Mouse (Mus musculus): Measurements from ENCODE around the gene Chmp5.

Gene Chmp5

GRCm38 (mm10) chr4:40948160-40948708, at the start of gene Chmp5, which contains the start of gene Bag1:
Gene Chmp5, plus strand, starts transcription at chr4:40948407.
Gene Bag1, minus strand, starts transcription at chr4:40948294.
- ChIA-PET POLR2A (interaction anchor here in 3 of 4 experiments (0.6 to 2.5 kb wide), 99 partner anchors 8 to 806 kb away, joined by 3 to 56 read pairs (median 4); partner anchors contain the start of genes B4galt1 (in 3 of the 3), Dnaja1 (in 2 of the 3), Nfx1 (in 2 of the 3) and Aco1 (in 1 of the 3)), CTCF (interaction anchor here in 3 of 4 experiments (0.5 to 1.4 kb wide), 15 partner anchors 9 to 621 kb away, joined by 3 to 11 read pairs (median 4); partner anchors contain the start of genes B4galt1 (in 1 of the 3), Fam219a (in 1 of the 3), Nfx1 (in 1 of the 3) and Smu1 (in 1 of the 3))

- CTCF ChIA-PET = interaction anchor here in 1 of 4 experiments (0.7 kb wide), 1 partner anchor 26 kb away, joined by 3 read pairs; no protein-coding TSS in a partner anchor
- POLR2A ChIA-PET = interaction anchor here in 3 of 4 experiments (0.6 to 7.2 kb wide), 48 partner anchors 8 to 630 kb away, joined by 3 to 42 read pairs (median 4); partner anchors contain the start of genes B4galt1 (in 2 of the 3), Smu1 (in 1 of the 3) and Spink4 (in 1 of the 3)
These were observed 49.6 kb upstream of the Chmp5 start for GRCm38 (mm10) chr4:40898476-40899044.

GRCm38 (mm10) chr4:40899264-40899663, 48.9 kb upstream of the Chmp5 start:
- CTCF ChIA-PET = no interaction called here
- POLR2A ChIA-PET = interaction anchor here in 3 of 4 experiments (0.5 to 7.2 kb wide), 41 partner anchors 9 to 245 kb away, joined by 3 to 42 read pairs (median 5); partner anchors contain the start of genes B4galt1 (in 2 of the 3), Dnaja1 (in 1 of the 3) and Smu1 (in 1 of the 3)

GRCm38 (mm10) chr4:40900071-40900470, 48.1 kb upstream of the Chmp5 start:
- POLR2A ChIA-PET = interaction anchor here (0.5 to 7.2 kb wide), 24 partner anchors 8 to 632 kb away, joined by 3 to 42 read pairs (median 6); partner anchors contain the start of genes B4galt1 (in 2 of the 4), Dnaja1 (in 1 of the 4) and Ubap2 (in 1 of the 4)
- CTCF ChIA-PET = interaction anchor here in 1 of 4 experiments (1.3 kb wide), 1 partner anchor 48 kb away, joined by 3 read pairs; the partner anchor contains the start of genes Bag1 and Chmp5

GRCm38 (mm10) chr4:40900612-40901011, 47.6 kb upstream of the Chmp5 start:
- ChIA-PET CTCF (interaction anchor here in 1 of 4 experiments (1.3 kb wide), 1 partner anchor 48 kb away, joined by 3 read pairs; the partner anchor contains the start of genes Bag1 and Chmp5), POLR2A (interaction anchor here in 3 of 4 experiments (0.5 to 7.2 kb wide), 19 partner anchors 10 to 632 kb away, joined by 3 to 42 read pairs (median 5); partner anchors contain the start of genes B4galt1 (in 2 of the 3), Dnaja1 (in 1 of the 3) and Ubap2 (in 1 of the 3))

GRCm38 (mm10) chr4:40906298-40906697, 41.9 kb upstream of the Chmp5 start:
- POLR2A ChIA-PET = interaction anchor here in 2 of 4 experiments (0.9 to 3.0 kb wide), 8 partner anchors 9 to 133 kb away, joined by 3 to 7 read pairs (median 4); partner anchors contain the start of genes B4galt1 (in 1 of the 2), Bag1 (in 1 of the 2) and Chmp5 (in 1 of the 2)
- CTCF ChIA-PET = interaction anchor here in 2 of 4 experiments (1.4 to 5.3 kb wide), 2 partner anchors 132 kb away, joined by 9 to 30 read pairs; no protein-coding TSS in a partner anchor

GRCm38 (mm10) chr4:40908261-40908969, 39.8 kb upstream of the Chmp5 start:
- CTCF ChIA-PET = interaction anchor here in 3 of 4 experiments (0.5 to 5.3 kb wide), 14 partner anchors 34 to 138 kb away, joined by 3 to 30 read pairs (median 3); partner anchors contain the start of genes Bag1 (in 1 of the 3) and Chmp5 (in 1 of the 3)

GRCm38 (mm10) chr4:40914287-40914867, 33.8 kb upstream of the Chmp5 start:
- CTCF ChIA-PET = interaction anchor here in 2 of 4 experiments (0.7 to 1.8 kb wide), 3 partner anchors 8 to 248 kb away, joined by 3 to 10 read pairs (median 4); no protein-coding TSS in a partner anchor

More at GRCm38 (mm10) chr4:40908261-40908969, 39.8 kb upstream of the Chmp5 start:
- POLR2A ChIA-PET = interaction anchor here in 3 of 4 experiments (0.6 to 4.1 kb wide), 35 partner anchors 10 to 187 kb away, joined by 3 to 31 read pairs (median 4); partner anchors contain the start of genes B4galt1 (in 2 of the 3), Chmp5 (in 2 of the 3), Bag1 (in 1 of the 3) and Spink4 (in 1 of the 3)

GRCm38 (mm10) chr4:40915947-40916346, 32.3 kb upstream of the Chmp5 start:
- CTCF ChIA-PET = interaction anchor here in 1 of 4 experiments (0.6 to 1.8 kb wide), 3 partner anchors 22 to 143 kb away, joined by 3 to 10 read pairs (median 5); no protein-coding TSS in a partner anchor
- POLR2A ChIA-PET = interaction anchor here in 2 of 4 experiments (0.8 to 1.0 kb wide), 4 partner anchors 8 to 32 kb away, joined by 3 read pairs; partner anchors contain the start of genes Bag1 (in 1 of the 2) and Chmp5 (in 1 of the 2)

More at GRCm38 (mm10) chr4:40914287-40914867, 33.8 kb upstream of the Chmp5 start:
- POLR2A ChIA-PET = interaction anchor here in 2 of 4 experiments (0.9 to 1.6 kb wide), 3 partner anchors 9 to 140 kb away, joined by 3 read pairs; no protein-coding TSS in a partner anchor

GRCm38 (mm10) chr4:40916592-40917155, 31.5 kb upstream of the Chmp5 start:
- POLR2A ChIA-PET = interaction anchor here in 2 of 4 experiments (0.8 to 1.0 kb wide), 3 partner anchors 8 to 14 kb away, joined by 3 read pairs; no protein-coding TSS in a partner anchor

GRCm38 (mm10) chr4:40919785-40920184, 28.4 kb upstream of the Chmp5 start, which contains the start of gene Spink4:
Gene Spink4, plus strand, starts transcription at chr4:40920052.
- ChIA-PET CTCF (interaction anchor here in 2 of 4 experiments (0.6 to 1.0 kb wide), 2 partner anchors 29 to 52 kb away, joined by 3 to 6 read pairs; no protein-coding TSS in a partner anchor), POLR2A (interaction anchor here in 2 of 4 experiments (0.6 to 1.8 kb wide), 6 partner anchors 12 to 149 kb away, joined by 3 to 5 read pairs (median 3); partner anchors contain the start of genes Bag1 (in 1 of the 2) and Chmp5 (in 1 of the 2))

More at GRCm38 (mm10) chr4:40916592-40917155, 31.5 kb upstream of the Chmp5 start:
- CTCF ChIA-PET = interaction anchor here in 1 of 4 experiments (0.6 to 1.8 kb wide), 4 partner anchors 21 to 143 kb away, joined by 3 to 10 read pairs (median 4); no protein-coding TSS in a partner anchor

- ChIA-PET CTCF (interaction anchor here in 1 of 4 experiments (0.6 kb wide), 1 partner anchor 51 kb away, joined by 6 read pairs; no protein-coding TSS in a partner anchor), POLR2A (interaction anchor here in 2 of 4 experiments (0.6 to 1.8 kb wide), 3 partner anchors 12 to 216 kb away, joined by 3 to 6 read pairs (median 5); no protein-coding TSS in a partner anchor)
These were observed 27.6 kb upstream of the Chmp5 start for GRCm38 (mm10) chr4:40920576-40920975.

GRCm38 (mm10) chr4:40921288-40921687, 26.9 kb upstream of the Chmp5 start:
- ChIA-PET POLR2A (interaction anchor here in 1 of 4 experiments (1.1 kb wide), 1 partner anchor 12 kb away, joined by 3 read pairs; no protein-coding TSS in a partner anchor), CTCF (interaction anchor here in 1 of 4 experiments (1.0 kb wide), 1 partner anchor 37 kb away, joined by 3 read pairs; no protein-coding TSS in a partner anchor)

- CTCF ChIA-PET = interaction anchor here in 3 of 4 experiments (0.6 to 1.4 kb wide), 7 partner anchors 9 to 206 kb away, joined by 3 to 5 read pairs (median 4); no protein-coding TSS in a partner anchor
- POLR2A ChIA-PET = interaction anchor here in 3 of 4 experiments (0.6 to 2.8 kb wide), 25 partner anchors 8 to 183 kb away, joined by 3 to 17 read pairs (median 4); partner anchors contain the start of genes Chmp5 (in 3 of the 3), Bag1 (in 2 of the 3) and B4galt1 (in 1 of the 3)
These were observed 25.0 kb upstream of the Chmp5 start for GRCm38 (mm10) chr4:40923087-40923651.

GRCm38 (mm10) chr4:40925568-40925967, 22.6 kb upstream of the Chmp5 start:
- CTCF ChIA-PET = interaction anchor here in 1 of 4 experiments (1.3 to 1.7 kb wide), 2 partner anchors 28 to 46 kb away, joined by 3 to 5 read pairs; no protein-coding TSS in a partner anchor
- POLR2A ChIA-PET = interaction anchor here in 2 of 4 experiments (0.8 to 1.7 kb wide), 11 partner anchors 8 to 198 kb away, joined by 3 to 6 read pairs (median 3); partner anchors contain the start of genes Bag1 (in 2 of the 2), Chmp5 (in 2 of the 2) and B4galt1 (in 1 of the 2)

Data from embryonic stem cell, embryonic (primary cell).